Mouse (Mus musculus) heart, embryonic 12.5 days (tissue): Measurements from ENCODE around the gene Fam117a. TPM values are rescaled to one million over a fixed set of nuclear protein-coding genes. Genes with fewer than 3 reads are reported as not detected.

ENCODE experiments used
- ATAC-seq: fragments of 200-750 bp; cut with Nextera tagmentation; 2 replicates; pipeline ENCODE4 v1.8.0; 2017; ENCODE audit warnings: moderate TSS enrichment, moderate library complexity; ENCODE audit not compliant: insufficient number of reproducible peaks, low FRiP score
- H3K27ac ChIP-seq: fragments of 300-500 bp; sonication (generic); 2 replicates; pipeline ENCODE4 v1.5.1; 2016; ENCODE audit warnings: mild to moderate bottlenecking, moderate library complexity; ENCODE audit not compliant: poor library complexity, severe bottlenecking
- H3K27me3 ChIP-seq: fragments of 300-500 bp; sonication (generic); replicated peaks from 2 replicates; pipeline ENCODE4 v1.6.1; 2016; ENCODE audit warnings: mild to moderate bottlenecking, moderate library complexity
- H3K36me3 ChIP-seq: fragments of 300-500 bp; sonication (generic); 2 replicates; pipeline ENCODE4 v1.6.1; 2016; ENCODE audit warnings: mild to moderate bottlenecking, moderate library complexity
- H3K4me1 ChIP-seq: fragments of 300-500 bp; sonication (generic); replicated peaks from 2 replicates; pipeline ENCODE4 v1.6.1; 2016; ENCODE audit warnings: mild to moderate bottlenecking
- H3K4me2 ChIP-seq: fragments of 300-500 bp; sonication (generic); 2 replicates; pipeline ENCODE4 v1.6.1; 2016; ENCODE audit warnings: mild to moderate bottlenecking, moderate library complexity
- H3K4me3 ChIP-seq: fragments of 300-500 bp; sonication (generic); 2 replicates; pipeline ENCODE4 v1.5.1; 2016; ENCODE audit warnings: mild to moderate bottlenecking
- H3K9ac ChIP-seq: fragments of 300-500 bp; sonication (generic); 2 replicates; pipeline ENCODE4 v1.6.1; 2016; ENCODE audit warnings: mild to moderate bottlenecking, moderate library complexity
- H3K9me3 ChIP-seq: fragments of 300-500 bp; sonication (generic); replicated peaks from 2 replicates; pipeline ENCODE4 v1.6.1; 2016; ENCODE audit warnings: mild to moderate bottlenecking, moderate library complexity
- WGBS: fragments of 180-500 bp; shearing (Covaris S2); methylation state at CpG from one replicate; pipeline ENCODE4 v1.1.7; 2016; 5-methylcytosine and 5-hydroxymethylcytosine counted together
- polyA plus RNA-seq: library from polyadenylated mRNA; unstranded; fragments of >200 nt; fragmentation: Nextera tagmentation; extraction: Ambion mirVana; gene quantifications from 2 replicates; pipeline ENCODE4 v1.2.1, GENCODE M21; 2016

The Fam117a gene
- polyA plus RNA-seq, 1 experiment from 2014 or later = 12.9 TPM

DNA sequence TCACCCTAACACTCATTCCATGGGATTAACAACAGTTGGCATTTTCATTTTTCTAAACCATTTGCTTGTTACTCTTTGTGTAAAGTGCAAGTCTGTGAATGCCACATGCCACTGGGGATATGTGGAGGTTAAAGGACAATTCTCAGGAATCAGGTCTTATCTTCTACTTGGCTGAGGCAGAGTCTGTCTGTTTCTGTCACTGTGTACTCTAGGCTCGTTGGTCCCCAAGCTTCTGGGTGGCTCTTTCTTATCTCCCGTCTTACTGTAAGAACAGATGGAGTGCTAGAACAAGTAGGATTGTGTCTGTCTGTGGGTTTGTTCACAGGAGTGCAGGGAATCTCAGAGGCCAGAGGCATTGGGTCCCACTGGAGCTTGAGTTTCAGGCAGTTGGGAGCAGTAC is 94.5 kb downstream of the Fam117a start:
- Histone ChIP-seq H3K4me3 (no peak overlapping the region), H3K4me1 (peaks cover 29% of the 10 kb centered on the region), H3K36me3 (peaks cover 4% of the 10 kb centered on the region; the same call in 1 of the 2 replicates), H3K27me3 (no peaks in the 10 kb centered on the region), H3K9me3 (no peaks in the 10 kb centered on the region), H3K4me2 (peak overlapping the region; percentile 9; the same call in 1 of the 2 replicates), H3K27ac (peak overlapping the region; percentile 57; the same call in 1 of the 2 replicates), H3K9ac (no peak overlapping the region)
- WGBS = 12% methylated on average over 2 of the region's 2 CpGs
- no peak for ATAC-seq

Other genes with a start within 250 kb of the Fam117a start
- 0.12 and 0.41 TPM in 2 replicates for gene Dlx3, start 216.9 kb upstream of the Fam117a start, polyA plus RNA-seq
- gene Dlx4, start 190.8 kb upstream of the Fam117a start, polyA plus RNA-seq = 0.14 TPM in 1 of 2 replicates, not detected in the other
- not detected in 2 replicates for gene Tac4, start 75.5 kb upstream of the Fam117a start, polyA plus RNA-seq
- gene Kat7, start 26.8 kb upstream of the Fam117a start, polyA plus RNA-seq = 56.0 and 58.3 TPM in 2 replicates
- 86.0 and 86.5 TPM in 2 replicates for gene Slc35b1, start 47.7 kb downstream of the Fam117a start, polyA plus RNA-seq
- 115 and 119 TPM in 2 replicates for gene Spop, start 77.1 kb downstream of the Fam117a start, polyA plus RNA-seq
- gene Nxph3, start 177.6 kb downstream of the Fam117a start, polyA plus RNA-seq = 0.40 and 0.43 TPM in 2 replicates